Mouse (Mus musculus) MEL (cell line): ENCODE measurements around the gene Stx4a. TPM values are rescaled to one million over a fixed set of nuclear protein-coding genes. Genes with fewer than 3 reads are reported as not detected.

Experiments
- DNase-seq: peaks from one replicate; pipeline ENCODE4 v3.0.0; 2011; ENCODE audit warnings: low read depth, low spot score
- H3K27ac ChIP-seq: 2 replicates; pipeline ENCODE4 v1.5.1; 2012; ENCODE audit warnings: low read depth, mild to moderate bottlenecking, control low read depth, low read length, moderate library complexity; ENCODE audit not compliant: control insufficient read depth
- H3K27me3 ChIP-seq, 2 experiments: fragments of 150-350 bp in 1 of 2; sonication (generic) in 1 of 2; 2 replicates each; pipeline ENCODE4 v1.6.1; 2012; ENCODE audit warnings: low read length in 2 of 2, mild to moderate bottlenecking in 2 of 2, improper control_type of control experiment in 1 of 2, moderate library complexity in 1 of 2; ENCODE audit not compliant: insufficient read depth in 2 of 2, control insufficient read depth in 1 of 2
- H3K36me3 ChIP-seq, 2 experiments: 2 replicates each; pipeline ENCODE4 v1.6.1; 2012 to 2014; ENCODE audit warnings: low read length in 2 of 2, improper control_type of control experiment in 1 of 2, inconsistent platforms in 1 of 2, mild to moderate bottlenecking in 1 of 2; ENCODE audit not compliant: insufficient read depth in 2 of 2, control insufficient read depth in 1 of 2
- H3K4me1 ChIP-seq, 2 experiments: fragments of 150-350 bp in 1 of 2; sonication (generic) in 1 of 2; 2 replicates each; pipeline ENCODE4 v1.6.1; 2012; ENCODE audit warnings: low read length in 2 of 2, improper control_type of control experiment in 1 of 2, mild to moderate bottlenecking in 1 of 2; ENCODE audit not compliant: insufficient read depth in 2 of 2, control insufficient read depth in 1 of 2
- H3K4me3 ChIP-seq, 2 experiments: fragments of 150-350 bp in 1 of 2; sonication (generic) in 1 of 2; 2 replicates each; pipeline ENCODE4 v1.5.1; 2012; ENCODE audit warnings: low read depth in 2 of 2, low read length in 2 of 2, mild to moderate bottlenecking in 2 of 2, moderate library complexity in 2 of 2, control low read depth in 1 of 2, improper control_type of control experiment in 1 of 2; ENCODE audit not compliant: control insufficient read depth in 1 of 2, insufficient read depth in 1 of 2
- H3K79me2 ChIP-seq: 2 replicates; pipeline ENCODE4 v1.6.1; 2012; ENCODE audit warnings: mild to moderate bottlenecking, low read length, moderate library complexity; ENCODE audit not compliant: control insufficient read depth, poor library complexity, insufficient read depth
- H3K9ac ChIP-seq: 2 replicates; pipeline ENCODE4 v1.6.1; 2012; ENCODE audit warnings: low read depth, mild to moderate bottlenecking, control low read depth, low read length, moderate library complexity; ENCODE audit not compliant: control insufficient read depth, poor library complexity, severe bottlenecking
- H3K9me3 ChIP-seq: fragments of 150-350 bp; sonication (generic); replicated peaks from 2 replicates; pipeline ENCODE4 v1.6.1; 2012; ENCODE audit warnings: mild to moderate bottlenecking, low read length, improper control_type of control experiment, moderate library complexity; ENCODE audit not compliant: insufficient read depth
- BHLHE40 ChIP-seq: IDR thresholded peaks from 2 replicates; pipeline ENCODE4 v1.6.1; 2012; ENCODE audit warnings: low read depth, mild to moderate bottlenecking, inconsistent platforms, low read length, improper control_type of control experiment, borderline replicate concordance
- CHD1 ChIP-seq: IDR thresholded peaks from 2 replicates; pipeline ENCODE4 v1.6.1; 2012; ENCODE audit warnings: low read depth, mild to moderate bottlenecking, inconsistent platforms, low read length, improper control_type of control experiment
- CHD2 ChIP-seq: IDR thresholded peaks from 2 replicates; pipeline ENCODE4 v1.6.1; 2011; ENCODE audit warnings: low read length, improper control_type of control experiment
- ELF1 ChIP-seq: IDR thresholded peaks from 2 replicates; pipeline ENCODE4 v1.6.1; 2014; ENCODE audit warnings: low read depth, mild to moderate bottlenecking, inconsistent platforms, low read length, improper control_type of control experiment, moderate library complexity
- EP300 ChIP-seq, 2 experiments: IDR thresholded peaks; 2 replicates each; pipeline ENCODE4 v1.6.1; 2011; ENCODE audit warnings: improper control_type of control experiment in 2 of 2, low read length in 2 of 2, low read depth in 1 of 2, mild to moderate bottlenecking in 1 of 2
- ETS1 ChIP-seq: IDR thresholded peaks from 2 replicates; pipeline ENCODE4 v1.6.1; 2012; ENCODE audit warnings: low read depth, mild to moderate bottlenecking, inconsistent platforms, low read length, improper control_type of control experiment, moderate library complexity
- GABPA ChIP-seq: IDR thresholded peaks from 2 replicates; pipeline ENCODE4 v1.6.1; 2012; ENCODE audit warnings: low read depth, mild to moderate bottlenecking, inconsistent platforms, low read length, improper control_type of control experiment, moderate library complexity
- HCFC1 ChIP-seq: IDR thresholded peaks from 2 replicates; pipeline ENCODE4 v1.6.1; 2012; ENCODE audit warnings: low read depth, mild to moderate bottlenecking, inconsistent platforms, low read length, improper control_type of control experiment, moderate library complexity
- JUND ChIP-seq: IDR thresholded peaks from 2 replicates; pipeline ENCODE4 v1.6.1; 2011; ENCODE audit warnings: low read depth, mild to moderate bottlenecking, improper control_type of control experiment, low read length
- KAT2A ChIP-seq: conservative IDR thresholded peaks from 2 replicates; pipeline ENCODE4 v1.6.1; 2012; ENCODE audit warnings: low read depth, low read length, improper control_type of control experiment, inconsistent platforms
- MAFK ChIP-seq: IDR thresholded peaks from 2 replicates; pipeline ENCODE4 v1.6.1; 2011; ENCODE audit warnings: low read depth, mild to moderate bottlenecking, low read length, improper control_type of control experiment, borderline replicate concordance
- MAX ChIP-seq: IDR thresholded peaks from 2 replicates; pipeline ENCODE4 v1.6.1; 2011; ENCODE audit warnings: low read length, improper control_type of control experiment
- MXI1 ChIP-seq: IDR thresholded peaks from 2 replicates; pipeline ENCODE4 v1.6.1; 2011; ENCODE audit warnings: mild to moderate bottlenecking, low read depth, low read length, improper control_type of control experiment
- MYB ChIP-seq: IDR thresholded peaks from 2 replicates; pipeline ENCODE4 v1.6.1; 2011; ENCODE audit warnings: mild to moderate bottlenecking, low read depth, low read length, improper control_type of control experiment
- MYC ChIP-seq: IDR thresholded peaks from 2 replicates; pipeline ENCODE4 v1.6.1; 2011; ENCODE audit warnings: low read depth, mild to moderate bottlenecking, low read length, improper control_type of control experiment, moderate library complexity
- NELFE ChIP-seq: IDR thresholded peaks from 2 replicates; pipeline ENCODE4 v1.6.1; 2011; ENCODE audit warnings: low read depth, low read length, improper control_type of control experiment
- NRF1 ChIP-seq: IDR thresholded peaks from 2 replicates; pipeline ENCODE4 v1.6.1; 2014; ENCODE audit warnings: low read depth, mild to moderate bottlenecking, inconsistent platforms, low read length, improper control_type of control experiment, moderate library complexity; ENCODE audit not compliant: poor library complexity, insufficient read depth, severe bottlenecking
- POLR2A ChIP-seq, 2 experiments: IDR thresholded peaks; 2 replicates each; pipeline ENCODE4 v1.6.1; 2011 to 2012; ENCODE audit warnings: low read length in 2 of 2, mild to moderate bottlenecking in 2 of 2, control low read depth in 1 of 2, improper control_type of control experiment in 1 of 2, low read depth in 1 of 2, moderate library complexity in 1 of 2; ENCODE audit not compliant: control insufficient read depth in 1 of 2, insufficient read depth in 1 of 2, poor library complexity in 1 of 2
- POLR2AphosphoS2 ChIP-seq: IDR thresholded peaks from 2 replicates; pipeline ENCODE4 v1.6.1; 2011; ENCODE audit warnings: low read length, improper control_type of control experiment
- RAD21 ChIP-seq: IDR thresholded peaks from 2 replicates; pipeline ENCODE4 v1.6.1; 2011; ENCODE audit warnings: mild to moderate bottlenecking, low read depth, low read length, improper control_type of control experiment
- RCOR1 ChIP-seq: IDR thresholded peaks from 2 replicates; pipeline ENCODE4 v1.6.1; 2012; ENCODE audit warnings: low read depth, mild to moderate bottlenecking, inconsistent platforms, low read length, improper control_type of control experiment
- TAL1 ChIP-seq: IDR thresholded peaks from 2 replicates; pipeline ENCODE4 v1.6.1; 2012; ENCODE audit warnings: mild to moderate bottlenecking, inconsistent platforms, low read length, moderate library complexity, mixed read lengths
- TBP ChIP-seq: IDR thresholded peaks from 2 replicates; pipeline ENCODE4 v1.8.0; 2011; ENCODE audit warnings: low read depth, low read length, improper control_type of control experiment
- TCF12 ChIP-seq: IDR thresholded peaks from 2 replicates; pipeline ENCODE4 v1.6.1; 2014; ENCODE audit warnings: low read depth, mild to moderate bottlenecking, inconsistent platforms, low read length, improper control_type of control experiment, moderate library complexity
- UBTF ChIP-seq: IDR thresholded peaks from 2 replicates; pipeline ENCODE4 v1.6.1; 2012; ENCODE audit warnings: low read depth, mild to moderate bottlenecking, inconsistent platforms, low read length, improper control_type of control experiment, moderate library complexity, borderline replicate concordance; ENCODE audit not compliant: insufficient read depth
- USF1 ChIP-seq: IDR thresholded peaks from 2 replicates; pipeline ENCODE4 v1.6.1; 2014; ENCODE audit warnings: low read depth, mild to moderate bottlenecking, inconsistent platforms, low read length, improper control_type of control experiment, moderate library complexity
- USF2 ChIP-seq, 2 experiments: IDR thresholded peaks; 2 replicates each; pipeline ENCODE4 v1.6.1; 2011 to 2012; ENCODE audit warnings: improper control_type of control experiment in 2 of 2, low read length in 2 of 2, borderline replicate concordance in 1 of 2, inconsistent platforms in 1 of 2, low read depth in 1 of 2, mild to moderate bottlenecking in 1 of 2; ENCODE audit not compliant: insufficient read depth in 1 of 2
- ZKSCAN1 ChIP-seq: IDR thresholded peaks from 2 replicates; pipeline ENCODE4 v1.6.1; 2012; ENCODE audit warnings: low read depth, mild to moderate bottlenecking, inconsistent platforms, low read length, improper control_type of control experiment, moderate library complexity
- ZMIZ1 ChIP-seq: IDR thresholded peaks from 2 replicates; pipeline ENCODE4 v1.6.1; 2012; ENCODE audit warnings: low read depth, mild to moderate bottlenecking, inconsistent platforms, low read length, improper control_type of control experiment, moderate library complexity
- ZNF384 ChIP-seq: IDR thresholded peaks from 2 replicates; pipeline ENCODE4 v1.6.1; 2012; ENCODE audit warnings: low read depth, mild to moderate bottlenecking, inconsistent platforms, low read length, improper control_type of control experiment
- polyA plus RNA-seq, 2 experiments: library from polyadenylated mRNA; stranded (reverse) in 1 of 2; unstranded in 1 of 2; fragments of >175 nt in 1 of 2; fragments of >200 nt in 1 of 2; gene quantifications; 2 replicates each; pipeline versions ENCODE4 v1.2.1 to v1.2.4; 2012; ENCODE audit warnings: low replicate concordance in 2 of 2, low read depth in 1 of 2; ENCODE audit not compliant: insufficient read length in 2 of 2, insufficient read depth in 1 of 2, missing spikeins in 1 of 2
- total RNA-seq: library from RNA; depleted of rRNA; stranded (reverse); fragments of 300-350 nt; gene quantifications from 2 replicates; pipeline ENCODE4 v1.2.3, GENCODE M21; 2012

The Stx4a gene
- total and polyA plus RNA-seq, 3 experiments = 47.8 to 121 TPM; not detected in 1

DNA sequence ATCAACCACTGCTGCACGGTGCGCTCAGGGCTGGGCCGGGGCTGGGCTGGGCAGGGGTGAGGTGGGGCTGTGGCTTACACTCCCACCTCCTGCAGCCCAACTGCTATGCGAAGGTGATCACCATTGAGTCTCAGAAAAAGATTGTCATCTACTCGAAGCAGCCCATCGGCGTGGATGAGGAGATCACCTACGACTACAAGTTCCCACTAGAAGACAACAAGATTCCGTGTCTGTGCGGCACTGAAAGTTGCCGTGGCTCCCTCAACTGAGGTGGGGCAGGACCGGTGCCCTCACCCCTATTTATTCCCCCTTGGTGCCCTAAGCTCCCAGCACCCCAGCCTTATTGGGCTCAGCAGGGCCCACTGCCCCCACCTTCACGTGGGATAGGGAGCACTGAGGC lies 24.9 kb upstream of the Stx4a start:
- Histone ChIP-seq H3K4me1 (peaks cover 0 to 2% of the 10 kb centered on the region in 2 experiments; a peak in 2 of 4 replicates), H3K79me2 (no peaks in the 10 kb centered on the region), H3K4me3 (no peak overlapping the region), H3K9ac (no peak overlapping the region), H3K36me3 (peaks cover 0 to 5% of the 10 kb centered on the region in 2 experiments; a peak in 1 of 4 replicates), H3K27me3 (no peaks in the 10 kb centered on the region)
- TF ChIP-seq ZMIZ1 = no peak
- TF ChIP-seq ZNF384 = no peak
- no peak for TF ChIP-seq MAFK
- no peak for TF ChIP-seq EP300 (IDR thresholded peaks at IDR 0.05; ENCODE audit: low read depth in 1 of 2, low read length in 2 of 2)
- TF ChIP-seq ZKSCAN1 = no peak
- no peak for TF ChIP-seq RCOR1
- no peak for TF ChIP-seq MXI1
- no peak for TF ChIP-seq TAL1
- no peak for TF ChIP-seq NRF1
- TF ChIP-seq UBTF = no peak
- TF ChIP-seq CHD2 = no peak
- no peak for TF ChIP-seq CHD1
- no peak for TF ChIP-seq RAD21
- TF ChIP-seq TCF12 = no peak
- TF ChIP-seq NELFE = no peak
- no peak for TF ChIP-seq POLR2A (IDR thresholded peaks at IDR 0.05; ENCODE audit: control insufficient read depth in 1 of 2, insufficient read depth in 1 of 2, low read depth in 1 of 2, low read length in 2 of 2, poor library complexity in 1 of 2)
- no peak for TF ChIP-seq POLR2AphosphoS2
- no peak for TF ChIP-seq MYC
- no peak for TF ChIP-seq GABPA
- TF ChIP-seq, all 39 proteins: peak for 0
- Histone ChIP-seq H3K27ac (no peak overlapping the region), H3K9me3 (no peaks in the 10 kb centered on the region)
- DNase-seq = no peak

DNA sequence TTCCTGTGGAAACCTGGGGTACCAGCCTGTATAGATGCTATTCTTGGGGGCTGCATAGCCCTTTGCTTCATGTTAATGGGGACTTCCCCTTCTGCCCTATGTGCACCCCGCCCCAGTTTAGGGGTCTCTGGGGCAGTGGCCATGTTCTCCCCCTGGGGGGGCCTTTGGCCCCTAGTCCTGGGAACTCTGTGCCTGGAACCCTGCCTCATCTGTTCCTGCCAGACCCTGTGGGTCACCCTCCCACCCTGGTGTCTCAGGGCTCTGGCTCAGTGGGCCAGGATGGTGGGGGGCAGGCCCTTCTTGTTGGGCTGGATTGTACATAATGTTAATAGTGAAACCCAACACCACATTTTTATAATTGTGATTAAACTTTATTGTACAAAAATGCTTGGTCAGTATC lies 24.4 kb upstream of the Stx4a start:
- TF ChIP-seq ELF1 = no peak
- TF ChIP-seq HCFC1 = no peak
- no peak for TF ChIP-seq MAFK
- no peak for TF ChIP-seq CHD2
- no peak for TF ChIP-seq KAT2A
- no peak for TF ChIP-seq USF1
- no peak for TF ChIP-seq BHLHE40
- no peak for TF ChIP-seq UBTF
- no peak for TF ChIP-seq MYC
- TF ChIP-seq MYB = no peak
- no peak for TF ChIP-seq NELFE
- no peak for TF ChIP-seq TBP
- TF ChIP-seq JUND = no peak
- no peak for TF ChIP-seq MAX
- TF ChIP-seq USF2 (IDR thresholded peaks at IDR 0.05; ENCODE audit: borderline replicate concordance in 1 of 2, insufficient read depth in 1 of 2, low read depth in 1 of 2, low read length in 2 of 2) = no peak
- no peak for TF ChIP-seq ETS1
- H3K9ac ChIP-seq = no peak overlapping the region
- H3K4me3 ChIP-seq = no peak overlapping the region
- no peaks in the 10 kb centered on the region for H3K27me3 ChIP-seq
- H3K4me1 ChIP-seq = peaks cover 0 to 7% of the 10 kb centered on the region in 2 experiments; a peak in 3 of 4 replicates
- H3K9me3 ChIP-seq = no peaks in the 10 kb centered on the region
- no peak for DNase-seq
- H3K27ac ChIP-seq = no peak overlapping the region
- H3K36me3 ChIP-seq = peaks cover 4% of the 10 kb centered on the region in 2 experiments; a peak in 2 of 4 replicates
- H3K79me2 ChIP-seq = no peaks in the 10 kb centered on the region
